Mouse (Mus musculus): ENCODE results near the gene Hapln1. TPM values are rescaled to one million over a fixed set of nuclear protein-coding genes. Genes with fewer than 3 reads are reported as not detected.

Gene Hapln1
- polyA plus RNA-seq, 1 experiment from 2014 or later = 1.3 TPM

GRCm38 (mm10) chr13:89637012-89637411 is 97.4 kb downstream of the Hapln1 start:
- no peaks in the 10 kb centered on the region for H3K9me3 ChIP-seq (ENCODE audit: control insufficient read depth, low read length)
- no peak overlapping the region for H3K4me3 ChIP-seq (ENCODE audit: low read length)
- no peaks in the 10 kb centered on the region for H3K36me3 ChIP-seq (ENCODE audit: control insufficient read depth, insufficient read depth, low read length)
- no peak for ATAC-seq
- no peaks in the 10 kb centered on the region for H3K27me3 ChIP-seq (replicated peaks; ENCODE audit: control insufficient read depth, insufficient read depth, low read length)
- no peak overlapping the region for H3K9ac ChIP-seq (ENCODE audit: low read depth, low read length)
- H3K4me2 ChIP-seq (ENCODE audit: low read length) = no peak overlapping the region
- H3K27ac ChIP-seq (ENCODE audit: low read depth, low read length) = no peak overlapping the region
- WGBS = 77% methylated on average over 3 of the region's 3 CpGs
- H3K4me1 ChIP-seq (ENCODE audit: control insufficient read depth, insufficient read depth, low read depth, low read length) = no peaks in the 10 kb centered on the region

- H3K27ac ChIP-seq (ENCODE audit: low read depth, low read length) = no peak overlapping the region
- ATAC-seq = no peak
- WGBS = 51% methylated on average over 2 of the region's 2 CpGs
Measured at GRCm38 (mm10) chr13:89645589-89645988, 106.0 kb downstream of the Hapln1 start.

GRCm38 (mm10) chr13:89652773-89653172 is 113.2 kb downstream of the Hapln1 start:
- no peak for ATAC-seq
- H3K9ac ChIP-seq (ENCODE audit: low read depth, low read length) = no peak overlapping the region
- no peak overlapping the region for H3K27ac ChIP-seq (ENCODE audit: low read depth, low read length)
- 0 out of 2 replicates have a peak, but pooled peaks cover 3% of the 10 kb centered on the region for H3K36me3 ChIP-seq (ENCODE audit: control insufficient read depth, insufficient read depth, low read length)
- H3K4me1 ChIP-seq (ENCODE audit: control insufficient read depth, insufficient read depth, low read depth, low read length) = no peaks in the 10 kb centered on the region
- no peak overlapping the region for H3K4me2 ChIP-seq (ENCODE audit: low read length)
- H3K4me3 ChIP-seq (ENCODE audit: low read length) = no peak overlapping the region
- H3K9me3 ChIP-seq (ENCODE audit: control insufficient read depth, low read length) = no peaks in the 10 kb centered on the region
- no peaks in the 10 kb centered on the region for H3K27me3 ChIP-seq (replicated peaks; ENCODE audit: control insufficient read depth, insufficient read depth, low read length)
- 72% methylated on average over 1 of the region's 1 CpGs for WGBS

More at GRCm38 (mm10) chr13:89645589-89645988, 106.0 kb downstream of the Hapln1 start:
- Histone ChIP-seq H3K4me1 (ENCODE audit: control insufficient read depth, insufficient read depth, low read depth, low read length) (no peaks in the 10 kb centered on the region), H3K27me3 (replicated peaks; ENCODE audit: control insufficient read depth, insufficient read depth, low read length) (no peaks in the 10 kb centered on the region), H3K4me2 (ENCODE audit: low read length) (no peak overlapping the region), H3K9me3 (ENCODE audit: control insufficient read depth, low read length) (no peaks in the 10 kb centered on the region), H3K9ac (ENCODE audit: low read depth, low read length) (no peak overlapping the region), H3K4me3 (ENCODE audit: low read length) (no peak overlapping the region), H3K36me3 (ENCODE audit: control insufficient read depth, insufficient read depth, low read length) (no peaks in the 10 kb centered on the region)

GRCm38 (mm10) chr13:89653279-89653678 is 113.7 kb downstream of the Hapln1 start:
- ATAC-seq = no peak
- Histone ChIP-seq H3K4me2 (ENCODE audit: low read length) (no peak overlapping the region), H3K4me3 (ENCODE audit: low read length) (no peak overlapping the region), H3K9me3 (ENCODE audit: control insufficient read depth, low read length) (no peaks in the 10 kb centered on the region), H3K9ac (ENCODE audit: low read depth, low read length) (no peak overlapping the region), H3K4me1 (ENCODE audit: control insufficient read depth, insufficient read depth, low read depth, low read length) (no peaks in the 10 kb centered on the region), H3K27ac (ENCODE audit: low read depth, low read length) (no peak overlapping the region), H3K36me3 (ENCODE audit: control insufficient read depth, insufficient read depth, low read length) (0 out of 2 replicates have a peak, but pooled peaks cover 3% of the 10 kb centered on the region), H3K27me3 (replicated peaks; ENCODE audit: control insufficient read depth, insufficient read depth, low read length) (no peaks in the 10 kb centered on the region)
- 97% methylated on average over 2 of the region's 2 CpGs for WGBS

- no peak for ATAC-seq
- 0 out of 2 replicates have a peak, but pooled peaks cover 3% of the 10 kb centered on the region for H3K36me3 ChIP-seq (ENCODE audit: control insufficient read depth, insufficient read depth, low read length)
- 96% methylated on average over 11 of the region's 11 CpGs for WGBS
Measured at GRCm38 (mm10) chr13:89657046-89657445, 117.5 kb downstream of the Hapln1 start.

More at GRCm38 (mm10) chr13:89657046-89657445, 117.5 kb downstream of the Hapln1 start:
- Histone ChIP-seq H3K4me3 (ENCODE audit: low read length) (no peak overlapping the region), H3K9me3 (ENCODE audit: control insufficient read depth, low read length) (no peaks in the 10 kb centered on the region), H3K4me1 (ENCODE audit: control insufficient read depth, insufficient read depth, low read depth, low read length) (no peaks in the 10 kb centered on the region), H3K9ac (ENCODE audit: low read depth, low read length) (no peak overlapping the region), H3K27me3 (replicated peaks; ENCODE audit: control insufficient read depth, insufficient read depth, low read length) (no peaks in the 10 kb centered on the region), H3K27ac (ENCODE audit: low read depth, low read length) (no peak overlapping the region), H3K4me2 (ENCODE audit: low read length) (no peak overlapping the region)

Other genes starting within 250 kb of the Hapln1 start
- 29.3 and 32.0 TPM in 2 replicates for gene Vcan, start 202.7 kb downstream of the Hapln1 start, polyA plus RNA-seq (2015; fragmentation: Nextera tagmentation; extraction: Ambion mirVana)